Mouse (Mus musculus) liver, embryonic 13.5 days (tissue): ENCODE measurements around the gene Ptbp3. TPM values are rescaled to one million over a fixed set of nuclear protein-coding genes. Genes with fewer than 3 reads are reported as not detected.

Experiments
- ATAC-seq: fragments of 200-750 bp; cut with Nextera tagmentation; 2 replicates; pipeline ENCODE4 v1.8.0; 2017; ENCODE audit warnings: low read depth, mild to moderate bottlenecking, moderate number of reproducible peaks, moderate library complexity
- DNase-seq: peaks from one replicate; pipeline ENCODE4 v3.0.0; 2022
- H3K27ac ChIP-seq: fragments of 300-500 bp; sonication (generic); 2 replicates; pipeline ENCODE4 v1.5.1; 2015; ENCODE audit warnings: moderate library complexity, mild to moderate bottlenecking, inconsistent platforms
- H3K27me3 ChIP-seq: fragments of 300-500 bp; sonication (generic); 2 replicates; pipeline ENCODE4 v1.6.1; 2015; ENCODE audit warnings: mild to moderate bottlenecking, inconsistent platforms
- H3K36me3 ChIP-seq: fragments of 300-500 bp; sonication (generic); 2 replicates; pipeline ENCODE4 v1.6.1; 2015; ENCODE audit warnings: mild to moderate bottlenecking, inconsistent platforms
- H3K4me1 ChIP-seq: fragments of 300-500 bp; sonication (generic); replicated peaks from 2 replicates; pipeline ENCODE4 v1.6.1; 2015; ENCODE audit warnings: inconsistent platforms
- H3K4me2 ChIP-seq: fragments of 300-500 bp; sonication (generic); 2 replicates; pipeline ENCODE4 v1.6.1; 2015; ENCODE audit warnings: inconsistent platforms, mild to moderate bottlenecking, moderate library complexity
- H3K4me3 ChIP-seq: fragments of 300-500 bp; sonication (generic); replicated peaks from 2 replicates; pipeline ENCODE4 v1.5.1; 2015; ENCODE audit warnings: mild to moderate bottlenecking, inconsistent platforms
- H3K9ac ChIP-seq: fragments of 300-500 bp; sonication (generic); 2 replicates; pipeline ENCODE4 v1.6.1; 2015; ENCODE audit warnings: mild to moderate bottlenecking, inconsistent platforms
- H3K9me3 ChIP-seq: fragments of 300-500 bp; sonication (generic); replicated peaks from 2 replicates; pipeline ENCODE4 v1.6.1; 2016; ENCODE audit warnings: inconsistent platforms
- WGBS: fragments of 180-500 bp; shearing (Covaris S2); methylation state at CpG from one replicate; pipeline ENCODE4 v1.1.7; 2015; ENCODE audit not compliant: insufficient replicate concordance; 5-methylcytosine and 5-hydroxymethylcytosine counted together
- polyA plus RNA-seq: library from polyadenylated mRNA; unstranded; fragments of >200 nt; fragmentation: Nextera tagmentation; extraction: Ambion mirVana; gene quantifications from 2 replicates; pipeline ENCODE4 v1.2.1, GENCODE M21; 2015

Ptbp3 gene
- polyA plus RNA-seq, 1 experiment from 2014 or later = 44.2 TPM

DNA sequence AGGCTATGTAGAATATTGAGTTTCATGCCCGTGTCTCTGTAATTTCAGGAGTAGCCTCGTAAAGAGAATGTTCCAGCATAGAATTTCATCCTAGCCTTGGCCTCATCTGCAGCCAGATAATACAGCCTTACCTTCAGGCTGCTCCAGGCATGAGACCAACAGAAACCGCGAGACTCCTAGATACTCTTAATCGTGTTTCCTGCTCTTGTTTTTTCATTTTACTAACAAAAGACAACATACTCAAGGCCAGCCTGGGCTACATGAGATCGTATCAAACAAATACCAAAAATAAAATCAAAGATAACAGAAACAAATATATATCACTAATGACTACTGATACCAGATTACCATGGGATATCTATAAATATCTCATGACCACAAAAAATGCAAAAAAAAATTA lies 120.0 kb downstream of the Ptbp3 start:
- Histone ChIP-seq H3K4me1 (peaks cover 50% of the 10 kb centered on the region), H3K9ac (no peak overlapping the region; the same call in 1 of the 2 replicates), H3K9me3 (no peaks in the 10 kb centered on the region), H3K4me2 (no peak overlapping the region), H3K27ac (no peak overlapping the region), H3K27me3 (no peaks in the 10 kb centered on the region), H3K4me3 (no peak overlapping the region), H3K36me3 (peaks cover 8% of the 10 kb centered on the region; the same call in 1 of the 2 replicates)
- WGBS = 49% methylated on average over 6 of the region's 6 CpGs
- DNase-seq = no peak
- ATAC-seq = peak; percentile 48; the same call in 1 of the 2 replicates

- no peak overlapping the region for H3K4me3 ChIP-seq
- no peak overlapping the region for H3K4me2 ChIP-seq
- no peak overlapping the region for H3K27ac ChIP-seq
- no peaks in the 10 kb centered on the region for H3K27me3 ChIP-seq
- ATAC-seq (no peak), DNase-seq (no peak)
- H3K9ac ChIP-seq = no peak overlapping the region
- 84% methylated on average over 5 of the region's 5 CpGs for WGBS
- peaks cover 26% of the 10 kb centered on the region for H3K4me1 ChIP-seq
- no peaks in the 10 kb centered on the region for H3K9me3 ChIP-seq
- peaks cover 19% of the 10 kb centered on the region for H3K36me3 ChIP-seq
Observed at GRCm38 (mm10) chr4:59426429-59426828, 122.7 kb downstream of the Ptbp3 start.

- DNase-seq (no peak), ATAC-seq (no peak)
- H3K9me3 ChIP-seq = no peaks in the 10 kb centered on the region
- no peaks in the 10 kb centered on the region for H3K27me3 ChIP-seq
- H3K27ac ChIP-seq = no peak overlapping the region
- no peak overlapping the region for H3K4me3 ChIP-seq
- H3K9ac ChIP-seq = no peak overlapping the region
- no peaks in the 10 kb centered on the region for H3K4me1 ChIP-seq
- H3K36me3 ChIP-seq = peaks cover 42% of the 10 kb centered on the region
- H3K4me2 ChIP-seq = no peak overlapping the region
Observed at GRCm38 (mm10) chr4:59422808-59423207, 126.4 kb downstream of the Ptbp3 start.

DNA sequence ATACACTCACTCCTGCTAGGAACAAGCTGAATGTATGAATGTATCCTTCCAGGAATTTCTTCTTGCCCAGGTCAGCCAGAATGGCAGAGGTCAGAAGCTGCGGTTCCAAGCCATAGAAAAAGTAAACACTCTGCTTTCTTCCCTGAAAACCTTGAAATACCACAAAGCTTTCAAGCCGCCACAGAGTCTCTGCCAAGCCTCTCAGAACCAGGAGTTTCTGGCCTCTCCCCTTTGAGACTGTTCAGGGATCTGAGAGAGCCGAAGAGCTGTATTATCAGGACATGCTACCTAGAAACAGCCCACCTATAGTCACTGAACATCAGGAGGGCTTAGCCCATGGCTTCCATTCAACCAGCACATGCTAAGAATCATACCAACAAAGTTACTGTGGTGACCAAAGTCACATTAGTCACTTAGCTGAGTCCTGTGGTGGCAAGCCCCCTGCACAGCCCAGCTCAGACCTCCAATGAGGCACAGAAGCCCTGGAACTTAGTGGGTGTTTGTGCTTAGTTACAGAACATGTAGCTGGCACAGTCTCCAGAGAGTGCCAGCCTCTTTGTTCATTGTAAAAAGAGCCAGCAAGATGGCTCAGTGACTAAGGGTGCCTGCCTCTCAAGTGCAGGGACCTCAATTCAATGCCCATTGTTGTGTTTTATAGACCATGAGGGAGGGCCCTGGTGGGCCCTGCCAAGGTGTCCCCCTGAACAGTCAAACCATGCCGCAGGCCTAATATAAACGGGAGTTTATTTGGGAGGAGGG lies 127.0 kb downstream of the Ptbp3 start:
- DNase-seq (no peak), ATAC-seq (no peak)
- no peak overlapping the region for H3K27ac ChIP-seq
- 65% methylated on average over 5 of the region's 5 CpGs for WGBS
- H3K36me3 ChIP-seq = peaks cover 48% of the 10 kb centered on the region
- no peaks in the 10 kb centered on the region for H3K4me1 ChIP-seq
- no peak overlapping the region for H3K9ac ChIP-seq
- H3K27me3 ChIP-seq = no peaks in the 10 kb centered on the region
- no peaks in the 10 kb centered on the region for H3K9me3 ChIP-seq
- no peak overlapping the region for H3K4me2 ChIP-seq
- H3K4me3 ChIP-seq = no peak overlapping the region

Other genes starting within 250 kb of the Ptbp3 start
- 11.2 and 13.5 TPM in 2 replicates for gene Susd1, start 110.7 kb downstream of the Ptbp3 start, polyA plus RNA-seq
- 18.2 and 23.8 TPM in 2 replicates for gene Hsdl2, start 32.2 kb upstream of the Ptbp3 start, polyA plus RNA-seq
- 8.1 and 9.5 TPM in 2 replicates for gene E130308A19Rik, start 76.8 kb upstream of the Ptbp3 start, polyA plus RNA-seq